Mouse (Mus musculus) c-Kit-positive CD71-positive TER-119-positive erythroid progenitor cells, embryonic 14.5 days (primary cell): ENCODE data around the gene Lag3.
"Not testable (repeated sequence)": the region's sequence is repeated elsewhere in the genome, so short reads cannot be mapped to it uniquely, and the experiment has no call there.

Experiments used
- DNase-seq: peaks from one replicate; pipeline ENCODE4 v3.0.0-alpha.2; 2013; ENCODE audit warnings: low spot score

The Lag3 gene

GRCm38 (mm10) chr6:124900056-124900800 is 11.3 kb downstream of the Lag3 start:
- no peak for DNase-seq

GRCm38 (mm10) chr6:124898359-124898758 is 13.1 kb downstream of the Lag3 start:
- DNase-seq, result no peak

- DNase-seq, result not testable (repeated sequence)
These were observed 17.4 kb downstream of the Lag3 start for GRCm38 (mm10) chr6:124894113-124894512.

DNA sequence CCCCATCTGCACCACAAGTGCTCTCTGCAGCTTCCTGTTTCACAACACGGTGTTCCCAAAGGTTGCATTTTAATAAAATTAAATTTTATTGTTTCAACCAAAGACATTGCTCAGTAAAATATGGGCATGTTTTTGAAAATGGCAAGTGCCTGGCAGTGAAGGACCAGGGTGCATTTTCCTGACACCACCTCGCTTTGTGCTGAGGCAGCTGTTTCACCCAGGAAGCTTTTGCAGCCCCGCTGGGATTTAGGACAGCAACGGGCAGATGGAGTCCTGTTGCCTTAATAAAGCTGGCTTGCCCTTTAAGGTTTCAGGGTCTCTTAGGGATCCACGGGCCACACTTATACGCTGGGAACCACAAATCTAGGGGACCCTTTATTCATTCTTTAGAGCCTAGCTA is 20.5 kb downstream of the Lag3 start:
- no peak for DNase-seq

DNA sequence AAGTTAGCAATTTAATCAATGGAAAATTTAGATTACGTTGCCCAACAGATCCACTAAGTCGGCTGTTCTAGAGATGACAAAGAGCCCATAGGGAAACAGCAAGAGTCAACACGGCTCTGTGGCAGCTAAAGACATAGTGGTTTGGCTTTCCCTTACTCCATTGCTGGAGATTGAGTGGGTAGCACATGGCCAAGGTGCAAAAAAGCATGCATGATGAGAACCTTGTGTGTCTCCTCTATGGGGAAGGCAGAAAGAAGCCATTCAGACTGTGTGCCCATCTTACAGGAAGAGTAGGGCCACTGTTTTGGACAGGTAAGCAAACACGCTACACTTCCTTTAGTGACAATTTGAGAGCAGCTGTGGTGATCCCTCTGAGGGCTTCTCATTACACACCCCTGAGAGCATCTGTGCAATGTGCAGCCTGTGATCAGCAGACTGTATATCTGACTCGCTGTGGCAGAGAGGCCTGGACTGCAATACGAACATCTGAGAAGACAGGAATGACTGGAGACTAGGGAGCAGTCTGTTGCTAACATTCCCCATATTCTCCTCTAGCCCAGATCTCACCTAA is 22.9 kb downstream of the Lag3 start:
- no peak for DNase-seq

DNA sequence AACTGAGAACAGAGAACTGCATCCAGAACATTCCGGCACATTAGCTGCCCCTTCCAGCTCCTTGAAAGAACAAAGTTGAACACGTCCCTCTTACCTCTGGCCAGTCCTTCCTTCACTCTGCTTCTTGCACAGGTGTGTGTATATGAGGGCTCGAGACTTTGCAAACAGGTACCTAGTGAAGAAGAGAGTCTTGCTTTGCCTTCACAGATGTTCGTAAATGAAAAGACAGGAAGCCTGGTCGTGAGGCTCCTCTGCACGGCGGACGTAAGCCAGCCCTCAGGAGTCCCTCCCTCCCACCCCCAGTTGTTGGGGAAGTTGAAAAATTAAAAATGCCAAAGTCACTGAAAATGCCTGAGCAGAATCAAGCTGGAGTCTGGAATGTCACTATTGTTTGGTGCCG is 23.5 kb downstream of the Lag3 start, which contains the start of gene Cd4:
Gene Cd4 (minus strand): TSS at position 236 of the 400 bp plus-strand sequence.
- no peak for DNase-seq

- no peak for DNase-seq
These were observed 25.5 kb downstream of the Lag3 start for GRCm38 (mm10) chr6:124885956-124886381.

DNA sequence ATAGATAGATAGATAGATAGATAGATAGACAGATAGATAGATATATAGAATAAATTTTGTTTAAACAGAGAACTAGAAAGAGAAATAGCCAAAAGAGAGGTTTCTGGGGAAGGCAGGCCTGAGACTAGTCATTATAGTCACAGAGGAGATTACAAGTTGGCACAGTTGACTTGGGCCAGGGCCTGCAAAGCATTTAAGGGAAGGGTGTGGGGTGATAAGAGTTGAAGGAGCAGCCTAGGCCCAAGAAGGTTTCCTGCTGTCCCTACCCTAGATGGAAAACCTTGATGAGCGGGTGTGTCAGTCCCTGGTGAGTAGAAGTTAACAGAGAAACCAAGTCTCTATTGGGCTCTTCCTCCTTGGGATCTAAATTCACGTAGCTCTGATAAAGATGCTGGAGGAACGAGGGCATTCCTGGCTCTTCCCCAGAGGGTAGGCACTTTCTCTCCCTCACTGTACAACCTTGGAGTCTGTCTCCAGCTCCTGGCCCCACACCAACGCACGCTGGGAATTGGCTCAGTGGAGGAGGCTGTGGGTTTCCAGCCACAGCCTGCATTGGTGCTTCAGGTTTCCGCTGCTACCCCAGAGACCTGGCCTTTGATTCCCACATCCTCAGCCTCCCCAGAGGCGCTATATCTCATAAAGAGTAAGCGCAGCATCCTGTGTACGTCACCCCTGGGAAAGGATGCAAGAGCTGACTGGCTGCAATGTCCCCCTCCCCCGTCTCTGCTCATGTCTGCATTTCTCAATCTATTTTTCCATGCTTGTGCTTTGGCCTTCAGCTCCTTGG is 26.6 kb downstream of the Lag3 start:
- no peak for DNase-seq

DNA sequence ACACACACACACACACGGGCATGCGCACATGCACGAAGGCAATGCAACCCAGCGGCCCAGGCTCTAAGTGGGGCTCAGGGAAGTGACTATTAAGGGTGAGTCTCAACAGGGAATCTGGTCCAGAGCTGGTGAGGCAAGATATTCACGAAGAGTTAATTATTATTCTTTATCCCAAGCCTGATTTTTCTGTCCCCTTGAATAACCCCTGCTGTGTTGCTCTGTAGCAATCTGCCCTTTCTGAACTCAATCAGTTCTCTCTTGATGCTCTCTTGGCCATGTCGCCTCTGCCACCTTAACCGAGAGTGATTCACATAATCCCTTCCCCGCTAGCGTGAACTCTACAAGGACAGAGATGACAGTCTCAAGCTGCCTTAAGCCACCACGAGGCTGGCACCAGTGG is 28.2 kb downstream of the Lag3 start:
- DNase-seq, result no peak

DNA sequence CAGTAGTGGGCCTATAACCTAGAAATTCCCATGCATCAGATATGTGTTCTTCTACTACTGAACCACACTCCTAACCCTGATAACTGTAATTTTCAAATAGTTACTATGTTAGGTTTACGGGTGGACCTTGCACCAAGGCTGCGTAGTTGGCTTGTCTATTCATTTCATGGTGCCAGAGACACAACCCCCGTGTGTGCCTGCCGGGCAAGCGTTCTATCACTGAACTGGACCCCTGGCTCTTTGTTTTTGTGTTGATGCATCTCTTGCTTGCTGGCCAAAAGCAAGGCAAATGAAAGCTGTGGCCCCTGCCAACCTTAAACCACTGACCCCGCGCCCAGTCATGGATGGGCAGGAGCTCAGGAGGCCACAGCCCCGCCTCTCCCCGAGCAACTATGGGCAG is 29.7 kb downstream of the Lag3 start:
- no peak for DNase-seq

GRCm38 (mm10) chr6:124879390-124879789 is 32.1 kb downstream of the Lag3 start:
- DNase-seq, result no peak

GRCm38 (mm10) chr6:124874348-124874747 is 37.2 kb downstream of the Lag3 start:
- DNase-seq, result no peak

DNA sequence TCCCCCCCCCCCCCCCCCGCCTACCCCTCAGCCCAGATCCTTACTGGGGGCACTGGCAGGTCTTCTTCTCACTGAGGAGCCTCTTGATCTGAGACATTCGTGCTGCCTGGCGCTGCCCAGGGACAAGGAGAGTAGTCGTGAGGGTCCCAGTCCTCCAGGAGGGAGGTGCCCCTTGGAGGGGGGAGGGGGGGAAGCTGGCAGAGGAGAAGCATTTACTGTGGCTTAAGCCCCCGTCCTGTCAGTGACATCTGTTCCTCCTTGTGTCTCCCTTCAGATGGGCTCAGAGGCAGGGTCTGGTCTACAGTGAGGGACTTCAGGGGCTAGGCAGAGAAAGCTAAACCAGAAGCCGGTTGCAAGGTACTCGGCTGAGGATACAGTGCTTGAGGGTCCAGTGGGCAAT is 44.9 kb downstream of the Lag3 start:
- DNase-seq, result no peak

GRCm38 (mm10) chr6:124865766-124866362 is 45.6 kb downstream of the Lag3 start:
- DNase-seq, result no peak

DNA sequence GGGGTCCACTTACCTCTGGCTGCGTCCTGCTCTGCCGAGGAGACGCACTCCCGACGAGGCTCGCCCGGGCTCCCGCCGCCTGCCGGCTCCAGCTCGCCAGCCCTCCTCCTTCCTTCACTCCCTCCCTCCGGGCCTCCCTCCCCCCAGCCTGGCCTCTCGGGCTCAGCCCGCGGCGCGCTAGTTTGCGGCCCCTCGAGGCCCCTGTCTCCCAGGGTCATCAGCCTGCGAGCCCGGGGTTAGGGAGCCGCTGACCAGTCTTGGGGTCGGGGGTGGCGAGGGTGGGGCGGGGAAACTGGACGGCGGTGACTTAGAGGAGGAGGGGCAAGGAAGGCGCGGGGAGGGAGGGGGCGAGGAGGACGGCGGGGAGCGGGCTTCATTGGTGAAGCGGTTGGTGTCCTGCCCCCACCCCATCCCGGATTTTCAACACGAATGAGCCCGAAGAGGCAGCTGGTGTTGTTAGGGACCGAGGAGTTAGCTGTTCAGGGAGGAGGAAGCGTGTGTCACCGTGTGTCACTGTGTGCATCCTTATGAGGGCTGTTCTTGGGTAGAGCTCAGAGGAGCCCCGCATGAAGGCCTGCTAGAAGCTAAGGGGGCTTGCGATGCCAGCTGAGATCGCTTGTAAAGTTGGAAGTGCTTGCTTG is 47.7 kb downstream of the Lag3 start, which contains the start of gene Gpr162:
Gene Gpr162 (minus strand): TSS at position 326 of the 641 bp plus-strand sequence.
- DNase-seq, result no peak

DNA sequence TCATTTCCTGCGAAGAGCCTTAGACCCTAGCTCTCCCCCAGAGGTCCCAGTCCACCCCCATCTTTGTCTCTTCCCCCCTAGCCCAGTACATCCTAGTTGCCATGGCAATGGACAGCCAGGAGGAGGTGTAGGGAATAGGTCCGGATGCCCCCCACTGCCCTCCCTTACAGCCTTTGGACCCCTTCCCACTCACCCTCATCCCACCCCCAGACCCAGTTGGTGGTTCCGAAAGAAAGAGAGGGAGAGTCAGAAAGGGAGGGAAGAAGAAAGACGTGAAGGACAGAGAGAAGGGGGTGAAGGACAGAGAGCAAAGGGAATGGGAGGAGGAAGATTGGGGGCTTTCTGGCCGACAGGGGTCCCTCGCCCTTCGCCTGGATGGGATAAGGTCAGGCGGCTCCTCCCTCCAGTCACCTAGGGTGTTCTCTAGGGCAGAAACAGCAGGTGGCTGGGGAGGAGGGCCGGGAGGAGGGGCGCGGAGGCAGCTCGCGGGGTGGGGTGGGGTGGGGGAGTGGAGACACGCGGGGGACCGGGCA is 48.3 kb downstream of the Lag3 start:
- no peak for DNase-seq

GRCm38 (mm10) chr6:124862406-124863124 is 48.9 kb downstream of the Lag3 start:
- no peak for DNase-seq

DNA sequence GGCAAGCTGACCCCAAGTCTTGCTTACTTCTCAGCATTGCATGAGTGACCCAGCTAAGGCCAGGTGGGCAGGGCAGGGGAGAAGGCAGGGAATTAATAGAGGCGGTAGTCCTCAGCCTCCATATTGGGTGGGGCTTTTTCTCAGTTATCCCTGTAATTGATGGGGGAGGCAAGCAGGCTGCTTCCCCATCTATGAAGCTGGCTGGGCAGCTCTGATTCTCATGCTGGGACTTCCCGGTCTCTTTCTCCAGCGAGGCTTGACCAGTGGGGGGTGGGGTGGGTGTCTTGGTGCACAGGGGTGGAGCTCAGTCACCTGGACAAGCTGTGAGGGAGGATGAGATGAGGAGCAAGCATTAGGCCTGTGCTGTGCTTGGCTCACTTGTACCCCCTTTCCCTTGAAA is 49.7 kb downstream of the Lag3 start:
- no peak for DNase-seq

DNA sequence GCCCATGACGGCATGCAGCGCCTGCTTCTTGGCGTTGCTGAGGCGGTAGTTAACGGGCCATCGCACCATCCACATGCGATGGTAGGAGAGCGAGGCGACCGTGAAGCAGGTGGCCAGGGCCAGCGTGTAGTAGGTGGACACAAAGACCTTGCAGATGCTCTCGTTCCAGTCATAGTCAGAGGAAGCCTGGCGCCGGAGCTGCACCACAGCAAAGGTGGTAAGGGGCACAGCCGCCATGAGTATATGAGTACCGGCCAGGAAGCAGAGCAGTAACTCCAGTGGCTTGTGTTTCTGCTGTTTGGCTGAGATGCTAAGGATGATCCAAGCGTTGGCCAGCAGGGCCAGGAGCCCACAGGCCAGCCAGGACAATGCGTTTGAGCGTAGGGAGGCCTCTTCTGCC is 50.2 kb downstream of the Lag3 start:
- no peak for DNase-seq

DNA sequence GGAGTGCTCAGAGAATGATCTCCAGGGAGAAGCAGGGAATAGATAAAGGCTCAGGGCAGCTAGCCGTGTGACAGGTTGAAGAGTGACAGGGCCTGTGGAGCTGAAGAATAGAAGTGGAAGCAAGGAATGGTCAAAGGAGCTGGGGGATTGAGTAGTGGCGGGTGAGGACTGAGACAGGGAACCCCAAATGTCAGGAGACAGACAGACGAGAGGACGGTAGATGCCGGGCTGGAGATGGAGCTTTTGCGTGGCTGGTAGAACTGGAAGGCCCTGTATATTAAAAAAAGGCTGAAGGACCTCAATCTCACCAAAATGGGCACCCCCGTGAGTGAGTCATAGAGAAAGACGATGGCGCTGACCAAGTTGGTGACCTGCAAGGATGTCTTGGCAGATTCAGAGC is 51.0 kb downstream of the Lag3 start:
- DNase-seq, result no peak

GRCm38 (mm10) chr6:124859725-124860124 is 51.8 kb downstream of the Lag3 start:
- peak; percentile 56 for DNase-seq
